Mouse (Mus musculus): ENCODE measurements around the gene Dclk3. TPM values are rescaled to one million over a fixed set of nuclear protein-coding genes. Genes with fewer than 3 reads are reported as not detected.

Gene Dclk3
- polyA plus RNA-seq, 1 experiment = 0.09 TPM

GRCm38 (mm10) chr9:111474458-111474745 lies 35.5 kb downstream of the Dclk3 start:
- TF ChIP-seq POLR2A (IDR thresholded peaks at IDR 0.05; ENCODE audit: control insufficient read depth, extremely low read depth, insufficient read depth, low read length, poor library complexity) (no peak), CTCF (IDR thresholded peaks at IDR 0.05; ENCODE audit: borderline replicate concordance, control insufficient read depth, extremely low read depth, insufficient read depth, low read length, poor library complexity) (no peak)
- Histone ChIP-seq H3K27ac (ENCODE audit: control insufficient read depth, insufficient read depth, low read length) (no peak overlapping the region), H3K4me3 (ENCODE audit: control insufficient read depth, insufficient read depth, low read length) (no peak overlapping the region), H3K4me1 (replicated peaks; ENCODE audit: control insufficient read depth, insufficient read depth, low read length) (no peaks in the 10 kb centered on the region), H3K27me3 (ENCODE audit: control insufficient read depth, insufficient read depth, low read length) (no peaks in the 10 kb centered on the region), H3K36me3 (ENCODE audit: control insufficient read depth, insufficient read depth, low read length) (no peaks in the 10 kb centered on the region)
- no peak for DNase-seq
- 89% methylated on average over 3 of the region's 3 CpGs for WGBS

GRCm38 (mm10) chr9:111475281-111475680 lies 36.4 kb downstream of the Dclk3 start:
- DNase-seq = no peak
- no peaks in the 10 kb centered on the region for H3K4me1 ChIP-seq (replicated peaks; ENCODE audit: control insufficient read depth, insufficient read depth, low read length)
- 97% methylated on average over 3 of the region's 3 CpGs for WGBS
- no peak for TF ChIP-seq POLR2A (IDR thresholded peaks at IDR 0.05; ENCODE audit: control insufficient read depth, extremely low read depth, insufficient read depth, low read length, poor library complexity)
- TF ChIP-seq CTCF (IDR thresholded peaks at IDR 0.05; ENCODE audit: borderline replicate concordance, control insufficient read depth, extremely low read depth, insufficient read depth, low read length, poor library complexity) = no peak
- H3K4me3 ChIP-seq (ENCODE audit: control insufficient read depth, insufficient read depth, low read length) = no peak overlapping the region
- no peak overlapping the region for H3K27ac ChIP-seq (ENCODE audit: control insufficient read depth, insufficient read depth, low read length)
- no peaks in the 10 kb centered on the region for H3K27me3 ChIP-seq (ENCODE audit: control insufficient read depth, insufficient read depth, low read length)
- no peaks in the 10 kb centered on the region for H3K36me3 ChIP-seq (ENCODE audit: control insufficient read depth, insufficient read depth, low read length)

DNA sequence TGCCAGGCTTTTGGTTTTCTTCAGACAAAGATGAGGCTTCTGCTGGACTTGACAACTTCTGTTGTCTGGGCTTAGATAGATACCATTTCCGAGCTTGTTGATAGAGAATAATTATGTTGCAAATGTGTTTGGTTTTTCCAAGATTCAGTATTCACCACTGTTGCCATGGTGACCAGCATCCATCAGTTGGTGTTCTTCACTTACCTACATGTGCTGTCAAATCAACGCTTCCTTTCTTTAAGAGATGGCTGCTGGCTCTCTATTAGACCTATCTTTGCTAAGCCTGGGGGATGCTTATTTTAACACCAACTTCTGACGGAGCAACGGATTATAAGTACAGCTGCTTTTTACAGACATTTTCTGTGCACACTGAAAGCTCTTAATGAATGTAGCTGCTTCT lies 37.1 kb downstream of the Dclk3 start:
- WGBS = 94% methylated on average over 4 of the region's 4 CpGs
- H3K4me1 ChIP-seq (replicated peaks; ENCODE audit: control insufficient read depth, insufficient read depth, low read length) = no peaks in the 10 kb centered on the region
- no peaks in the 10 kb centered on the region for H3K27me3 ChIP-seq (ENCODE audit: control insufficient read depth, insufficient read depth, low read length)
- H3K36me3 ChIP-seq (ENCODE audit: control insufficient read depth, insufficient read depth, low read length) = no peaks in the 10 kb centered on the region
- DNase-seq = no peak
- TF ChIP-seq CTCF (IDR thresholded peaks at IDR 0.05; ENCODE audit: borderline replicate concordance, control insufficient read depth, extremely low read depth, insufficient read depth, low read length, poor library complexity) (no peak), POLR2A (IDR thresholded peaks at IDR 0.05; ENCODE audit: control insufficient read depth, extremely low read depth, insufficient read depth, low read length, poor library complexity) (no peak)
- H3K4me3 ChIP-seq (ENCODE audit: control insufficient read depth, insufficient read depth, low read length) = no peak overlapping the region
- no peak overlapping the region for H3K27ac ChIP-seq (ENCODE audit: control insufficient read depth, insufficient read depth, low read length)

- Histone ChIP-seq H3K4me1 (replicated peaks; ENCODE audit: control insufficient read depth, insufficient read depth, low read length) (no peaks in the 10 kb centered on the region), H3K4me3 (ENCODE audit: control insufficient read depth, insufficient read depth, low read length) (no peak overlapping the region), H3K27me3 (ENCODE audit: control insufficient read depth, insufficient read depth, low read length) (no peaks in the 10 kb centered on the region), H3K27ac (ENCODE audit: control insufficient read depth, insufficient read depth, low read length) (no peak overlapping the region), H3K36me3 (ENCODE audit: control insufficient read depth, insufficient read depth, low read length) (no peaks in the 10 kb centered on the region)
- DNase-seq = no peak
- TF ChIP-seq POLR2A (IDR thresholded peaks at IDR 0.05; ENCODE audit: control insufficient read depth, extremely low read depth, insufficient read depth, low read length, poor library complexity) (no peak), CTCF (IDR thresholded peaks at IDR 0.05; ENCODE audit: borderline replicate concordance, control insufficient read depth, extremely low read depth, insufficient read depth, low read length, poor library complexity) (no peak)
- 85% methylated on average over 6 of the region's 6 CpGs for WGBS
These were observed 37.7 kb downstream of the Dclk3 start for GRCm38 (mm10) chr9:111476479-111477016.

GRCm38 (mm10) chr9:111478853-111479490 lies 40.1 kb downstream of the Dclk3 start:
- WGBS = 69% methylated on average over 7 of the region's 7 CpGs
- H3K27me3 ChIP-seq (ENCODE audit: control insufficient read depth, insufficient read depth, low read length) = no peaks in the 10 kb centered on the region
- no peak for TF ChIP-seq POLR2A (IDR thresholded peaks at IDR 0.05; ENCODE audit: control insufficient read depth, extremely low read depth, insufficient read depth, low read length, poor library complexity)
- TF ChIP-seq CTCF (IDR thresholded peaks at IDR 0.05; ENCODE audit: borderline replicate concordance, control insufficient read depth, extremely low read depth, insufficient read depth, low read length, poor library complexity) = no peak
- DNase-seq = no peak
- no peak overlapping the region for H3K27ac ChIP-seq (ENCODE audit: control insufficient read depth, insufficient read depth, low read length)
- H3K4me1 ChIP-seq (replicated peaks; ENCODE audit: control insufficient read depth, insufficient read depth, low read length) = no peaks in the 10 kb centered on the region
- H3K4me3 ChIP-seq (ENCODE audit: control insufficient read depth, insufficient read depth, low read length) = no peak overlapping the region
- no peaks in the 10 kb centered on the region for H3K36me3 ChIP-seq (ENCODE audit: control insufficient read depth, insufficient read depth, low read length)

DNA sequence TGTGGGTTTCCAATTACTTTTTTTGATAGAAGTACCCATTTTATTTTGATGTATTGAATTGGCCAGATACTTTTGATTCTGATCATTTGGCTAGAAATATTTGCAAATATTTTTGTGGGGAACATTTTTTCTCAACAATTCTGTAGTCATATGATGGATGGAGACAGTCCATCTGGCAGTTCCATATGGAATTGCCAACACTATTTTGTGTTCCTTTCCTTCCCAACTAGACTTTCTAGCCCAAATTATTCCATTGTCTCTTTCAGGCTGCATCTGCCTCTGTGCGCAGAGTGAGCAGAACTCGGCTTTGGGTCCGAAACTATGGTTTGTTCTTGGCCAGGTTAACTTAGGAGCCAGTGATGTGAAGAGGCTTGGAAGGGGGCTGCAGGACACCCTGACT lies 42.1 kb downstream of the Dclk3 start:
- Histone ChIP-seq H3K4me1 (replicated peaks; ENCODE audit: control insufficient read depth, insufficient read depth, low read length) (no peaks in the 10 kb centered on the region), H3K27ac (ENCODE audit: control insufficient read depth, insufficient read depth, low read length) (no peak overlapping the region), H3K36me3 (ENCODE audit: control insufficient read depth, insufficient read depth, low read length) (no peaks in the 10 kb centered on the region), H3K4me3 (ENCODE audit: control insufficient read depth, insufficient read depth, low read length) (no peak overlapping the region), H3K27me3 (ENCODE audit: control insufficient read depth, insufficient read depth, low read length) (no peaks in the 10 kb centered on the region)
- 92% methylated on average over 3 of the region's 3 CpGs for WGBS
- no peak for DNase-seq
- no peak for TF ChIP-seq CTCF (IDR thresholded peaks at IDR 0.05; ENCODE audit: borderline replicate concordance, control insufficient read depth, extremely low read depth, insufficient read depth, low read length, poor library complexity)
- TF ChIP-seq POLR2A (IDR thresholded peaks at IDR 0.05; ENCODE audit: control insufficient read depth, extremely low read depth, insufficient read depth, low read length, poor library complexity) = no peak
